8 mouse cellular contexts compared by ENCODE assay signal in genomic region chr1:186703980-186704701, GRCm38 (mm10). TPM values are rescaled to one million over a fixed set of nuclear protein-coding genes. Genes with fewer than 3 reads are reported as not detected.
A peak's percentile ranks its signal among the peaks of the same experiment; 100 is the strongest.
DNase-seq lines count a peak whose midpoint lies in the region; ATAC-seq and TF ChIP-seq lines count a peak whose summit lies in the region.

No protein-coding gene starts in this region.

- peak overlapping the region; percentile 55 for H3K4me3 ChIP-seq in hindbrain, postnatal 0 days (ENCODE audit: low read length)
- peak overlapping the region; percentile 74 for H3K4me3 ChIP-seq in lung, embryonic 15.5 days

- no peaks in the 10 kb centered on the region for H3K36me3 ChIP-seq in hindbrain, postnatal 0 days (ENCODE audit: insufficient read depth, low read length)
- H3K36me3 ChIP-seq in lung, embryonic 15.5 days, result peaks cover 5% of the 10 kb centered on the region; the same call in 1 of the 2 replicates

- no peaks in the 10 kb centered on the region for H3K4me1 ChIP-seq in hindbrain, postnatal 0 days (ENCODE audit: insufficient read depth, low read length)
- H3K4me1 ChIP-seq in lung, embryonic 15.5 days, result peaks cover 18% of the 10 kb centered on the region

- H3K27ac ChIP-seq in hindbrain, postnatal 0 days, result peak overlapping the region; percentile 46; the same call in 1 of the 2 replicates
- peak overlapping the region; percentile 97 for H3K27ac ChIP-seq in lung, embryonic 15.5 days

- no peaks in the 10 kb centered on the region for H3K27me3 ChIP-seq in hindbrain, postnatal 0 days (ENCODE audit: insufficient read depth, low read length)
- no peaks in the 10 kb centered on the region for H3K27me3 ChIP-seq in lung, embryonic 15.5 days

- peak overlapping the region; percentile 97 for H3K4me2 ChIP-seq in hindbrain, postnatal 0 days (ENCODE audit: low read depth, low read length)
- H3K4me2 ChIP-seq in lung, embryonic 15.5 days, result peak overlapping the region; percentile 74

- TF ChIP-seq CTCF in brain, embryonic 14.5 days (IDR thresholded peaks at IDR 0.05; ENCODE audit: borderline replicate concordance, extremely low read depth, insufficient read depth, insufficient read length), result no peak
- TF ChIP-seq CTCF in hindbrain, postnatal 0 days (IDR thresholded peaks at IDR 0.05; ENCODE audit: low read depth), result no peak

- WGBS in hindbrain, postnatal 0 days, result under 1% methylated on average over 36 of the region's 36 CpGs
- WGBS in lung, embryonic 15.5 days, result under 1% methylated on average over 36 of the region's 36 CpGs

- DNase-seq in right cerebral cortex, adult 2 months (ENCODE audit: low spot score in 2 of 2), result peak; percentile 33 to 46
- no peak for DNase-seq in right cerebral cortex, postnatal 36 days (ENCODE audit: low spot score in 2 of 2)
- peak; percentile 64 for DNase-seq in brain, embryonic 14.5 days (ENCODE audit: low read depth)
- DNase-seq in frontal cortex, postnatal 36 days (ENCODE audit: low spot score in 2 of 2), result peak; percentile 35 to 44
- peak; percentile 46 for DNase-seq in hindbrain, postnatal 0 days (ENCODE audit: low spot score)
- DNase-seq in right cerebral cortex, postnatal 14 days, result peak; percentile 33

- peak overlapping the region; percentile 58 for H3K9ac ChIP-seq in hindbrain, postnatal 0 days (replicated peaks; ENCODE audit: low read length)
- peak overlapping the region; percentile 95 for H3K9ac ChIP-seq in lung, embryonic 15.5 days

- ATAC-seq in hindbrain, postnatal 0 days, result peak; percentile 8; the same call in 1 of the 2 replicates
- ATAC-seq in lung, embryonic 15.5 days (ENCODE audit: borderline replicate concordance, extremely low read depth, low FRiP score, low TSS enrichment), result no peak; the same call in 1 of the 2 replicates
- no peak for ATAC-seq in monocyte, adult 5-6 weeks (replicated peaks; ENCODE audit: insufficient number of reproducible peaks, low FRiP score, low TSS enrichment, poor library complexity, severe bottlenecking)

- no peaks in the 10 kb centered on the region for H3K9me3 ChIP-seq in hindbrain, postnatal 0 days (ENCODE audit: low read length)
- H3K9me3 ChIP-seq in lung, embryonic 15.5 days, result no peaks in the 10 kb centered on the region

- no peak for TF ChIP-seq POLR2A in brain, embryonic 14.5 days (IDR thresholded peaks at IDR 0.05; ENCODE audit: borderline replicate concordance, extremely low read depth, insufficient read depth, insufficient read length, poor library complexity, severe bottlenecking)

RNA-seq across cellular contexts. Expression of gene Tgfb2, which starts 1.6 kb away (rescaled TPM):
- 2.2 and 6.0 TPM in 2 replicates for polyA plus RNA-seq in brain, embryonic 14.5 days (2012; rRNA removed)
- 12.2 and 13.1 TPM in 2 replicates for total RNA-seq in hindbrain, postnatal 0 days (2014; rRNA removed)
- polyA plus RNA-seq in hindbrain, postnatal 0 days (2015; fragmentation: Nextera tagmentation; extraction: Ambion mirVana), result 30.6 TPM in 2 replicates
- 83.8 and 89.9 TPM in 2 replicates for polyA plus RNA-seq in lung, embryonic 15.5 days (2015; fragmentation: Nextera tagmentation; extraction: Ambion mirVana)
- 0.21 to 0.68 TPM (median 0.29 TPM) in 3 replicates for total RNA-seq in monocyte, adult 5-6 weeks (2017)

RNA-seq across cellular contexts. Expression of gene Rrp15, which starts 45.0 kb away (rescaled TPM):
- 14.8 and 18.7 TPM in 2 replicates for polyA plus RNA-seq in brain, embryonic 14.5 days (2012; rRNA removed)
- 5.4 and 10.4 TPM in 2 replicates for total RNA-seq in hindbrain, postnatal 0 days (2014; rRNA removed)
- polyA plus RNA-seq in hindbrain, postnatal 0 days (2015; fragmentation: Nextera tagmentation; extraction: Ambion mirVana), result 22.8 and 27.4 TPM in 2 replicates
- polyA plus RNA-seq in lung, embryonic 15.5 days (2015; fragmentation: Nextera tagmentation; extraction: Ambion mirVana), result 62.3 and 63.5 TPM in 2 replicates
- 30.3 to 33.2 TPM (median 31.4 TPM) in 3 replicates for total RNA-seq in monocyte, adult 5-6 weeks (2017)

Comparison
In these comparisons a context has a peak if more than half of its experiments do, and no peak if none do; other contexts are left out.
1. DNase-seq: peak in right cerebral cortex, adult 2 months (2 of 2), brain, embryonic 14.5 days (single experiment), frontal cortex, postnatal 36 days (2 of 2), hindbrain, postnatal 0 days (single experiment) and right cerebral cortex, postnatal 14 days (single experiment); none in right cerebral cortex, postnatal 36 days (0 of 2).